Mouse (Mus musculus) cerebellum, adult 9-11 months (tissue): ENCODE data around the gene Rab43.

ENCODE experiments used
- DNase-seq: peaks from one replicate; pipeline ENCODE4 v3.0.0; 2022

Gene Rab43

DNA sequence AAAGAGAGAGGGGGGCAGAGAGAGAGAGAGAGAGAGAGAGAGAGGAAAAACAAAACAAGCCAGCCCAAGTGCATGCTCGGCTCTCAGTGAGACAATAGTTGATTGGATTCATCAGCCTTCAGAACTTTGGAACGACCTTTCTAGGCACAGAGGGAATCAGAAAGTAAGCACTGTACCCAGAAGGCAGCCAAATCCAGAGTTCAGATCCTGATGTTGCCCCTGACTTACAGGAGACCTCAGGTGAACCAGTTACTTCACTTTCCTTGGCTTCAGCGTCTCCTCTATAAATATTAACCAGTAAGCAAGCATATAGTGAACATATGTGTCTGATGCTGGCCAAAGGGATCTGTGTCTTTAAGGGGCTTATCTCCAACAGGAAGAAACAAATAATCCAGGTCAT lies 3.4 kb downstream of the Rab43 start:
- DNase-seq = no peak

DNA sequence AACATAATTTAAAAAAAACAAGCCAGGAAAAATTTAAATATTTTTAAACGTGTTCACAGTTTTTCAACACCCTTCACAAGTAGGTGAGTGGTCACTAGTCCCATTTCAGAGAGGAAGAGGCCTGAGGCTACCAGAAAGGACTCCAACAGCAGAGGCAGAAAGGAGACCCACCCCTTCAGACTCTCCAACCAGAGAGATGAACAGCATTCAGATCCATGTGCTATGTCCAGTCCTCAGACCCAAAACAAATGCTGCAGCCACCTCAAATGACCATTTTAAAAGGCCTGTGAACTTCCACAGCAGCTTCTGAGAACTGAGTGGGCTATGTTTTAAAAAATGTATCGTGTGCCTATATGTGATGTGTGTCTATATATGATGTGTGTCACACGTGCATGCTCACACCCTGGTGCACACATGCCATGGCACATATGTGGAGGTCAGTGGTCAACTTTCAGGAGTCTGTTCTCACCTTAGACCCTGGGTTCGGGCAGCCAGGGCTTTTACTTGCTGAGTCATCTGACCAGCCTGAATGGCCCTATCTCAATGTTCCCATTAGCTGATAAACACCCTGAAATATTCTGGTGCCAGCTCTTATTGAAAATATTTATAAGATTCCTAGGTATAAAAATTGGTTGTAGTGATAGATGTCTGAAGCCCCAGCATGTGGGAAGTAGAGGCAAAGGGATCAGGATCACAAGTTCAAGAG lies 4.1 kb downstream of the Rab43 start:
- no peak for DNase-seq

DNA sequence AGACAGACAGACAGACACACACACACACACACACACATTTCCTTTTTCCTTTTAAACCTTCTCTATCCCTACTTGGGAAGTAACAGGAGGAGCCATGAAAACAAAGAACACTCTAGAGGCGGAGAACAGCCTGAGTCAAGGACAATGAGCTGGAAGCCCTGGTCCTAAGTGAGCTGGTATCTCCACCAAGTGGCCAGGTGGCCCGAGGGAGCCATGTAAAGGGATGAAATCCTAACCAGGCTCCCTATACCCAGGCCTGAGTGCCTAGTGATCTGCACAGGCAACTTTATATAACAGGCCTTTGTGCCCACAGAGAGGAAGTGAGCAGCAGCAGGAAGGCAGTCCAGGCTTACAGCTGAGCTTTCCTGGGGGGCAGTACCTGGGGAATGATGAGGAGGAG lies 5.1 kb downstream of the Rab43 start:
- no peak for DNase-seq

DNA sequence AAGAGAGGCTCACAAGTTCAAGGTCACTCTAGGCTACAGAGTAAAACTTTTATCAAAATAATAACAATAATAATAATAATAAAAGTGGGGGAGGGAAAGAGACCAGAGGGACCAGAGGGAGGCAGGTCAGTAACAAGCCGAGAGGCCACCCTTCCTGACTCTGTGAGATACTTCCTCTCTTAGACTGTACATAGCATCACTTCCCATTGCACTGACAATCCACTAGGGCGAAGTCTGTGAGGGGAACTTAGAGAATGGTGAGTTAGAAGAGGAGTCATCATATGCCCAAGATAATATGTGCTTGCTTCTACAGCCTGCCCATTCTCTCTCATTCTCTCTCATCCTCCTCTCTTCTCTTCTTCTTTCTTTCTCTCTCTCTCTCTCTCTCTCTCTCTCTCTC lies 5.9 kb downstream of the Rab43 start:
- DNase-seq = no peak

DNA sequence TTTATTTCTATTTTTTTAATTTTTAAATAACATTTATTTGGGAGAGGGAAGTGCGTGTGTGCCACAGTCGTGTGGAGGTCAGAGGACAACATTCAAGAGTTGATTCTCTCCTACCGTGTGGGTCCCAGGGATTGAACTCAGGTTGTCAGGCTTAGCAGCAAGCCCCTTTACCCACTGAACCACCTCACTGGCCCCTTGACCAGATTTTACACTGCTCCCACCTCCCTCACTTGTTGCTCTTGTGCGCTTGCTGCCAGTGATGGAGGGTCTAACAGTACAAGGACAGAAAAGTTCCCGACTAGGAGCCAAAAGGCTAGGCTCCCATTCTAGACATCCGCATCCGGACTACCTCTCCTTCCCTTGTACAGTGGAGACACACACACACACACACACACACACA lies 6.5 kb downstream of the Rab43 start:
- DNase-seq = no peak

DNA sequence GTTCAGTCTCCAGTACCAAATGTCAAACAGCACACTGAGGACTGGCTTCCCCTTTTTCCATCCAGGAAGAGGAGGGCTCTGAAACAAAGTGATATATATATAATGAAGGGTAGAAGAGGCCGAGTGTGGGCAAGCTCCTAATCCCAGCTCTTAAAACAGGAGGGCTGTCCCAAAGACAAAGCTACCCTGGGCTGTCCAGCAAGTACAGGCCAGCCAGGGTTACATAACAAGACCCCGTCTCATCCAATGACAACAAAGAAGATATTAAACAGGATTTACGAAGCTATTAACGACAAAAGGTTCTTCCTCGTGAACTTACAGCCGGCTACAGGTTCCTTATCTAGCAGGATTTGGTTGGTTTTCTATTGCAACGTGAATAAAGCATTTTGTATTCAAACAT lies 7.1 kb downstream of the Rab43 start:
- DNase-seq = no peak

DNA sequence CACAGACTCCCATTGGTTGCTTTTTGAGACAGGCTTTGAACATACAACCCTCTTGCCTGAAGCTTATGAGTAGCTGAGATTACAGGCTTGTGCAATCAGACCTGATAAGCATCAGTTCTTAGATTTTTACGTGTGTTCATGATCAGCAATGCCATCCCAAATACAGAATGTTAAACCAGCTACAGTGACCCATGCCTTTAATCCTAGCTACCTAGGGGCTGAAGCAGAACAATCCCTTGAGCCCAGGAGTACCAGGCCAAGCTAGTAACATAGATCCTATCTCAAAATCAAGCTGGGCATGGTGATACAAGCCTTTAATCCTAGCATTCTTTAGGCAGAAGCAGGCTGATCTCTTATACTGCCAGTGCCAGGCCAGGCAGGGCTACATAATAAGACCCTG lies 7.9 kb downstream of the Rab43 start:
- no peak for DNase-seq

DNA sequence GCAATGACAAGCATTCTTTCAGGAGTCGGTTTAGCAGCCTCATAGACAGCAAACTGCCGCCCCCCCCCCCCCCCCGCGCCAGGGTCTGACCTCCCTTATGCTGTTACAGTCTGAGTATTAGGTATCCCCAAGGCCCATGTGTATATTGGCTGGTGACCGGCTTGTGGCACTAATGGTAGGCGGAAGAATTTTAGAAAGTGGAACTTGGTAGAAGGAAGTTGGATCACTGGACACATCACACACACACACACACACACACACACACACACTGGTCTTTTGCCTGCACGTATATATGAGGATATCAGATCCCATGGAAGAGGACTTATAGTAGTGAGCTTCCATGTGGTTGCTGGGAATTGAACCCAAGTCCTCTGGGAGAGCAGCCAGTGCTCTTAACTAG lies 9.5 kb downstream of the Rab43 start:
- no peak for DNase-seq

DNA sequence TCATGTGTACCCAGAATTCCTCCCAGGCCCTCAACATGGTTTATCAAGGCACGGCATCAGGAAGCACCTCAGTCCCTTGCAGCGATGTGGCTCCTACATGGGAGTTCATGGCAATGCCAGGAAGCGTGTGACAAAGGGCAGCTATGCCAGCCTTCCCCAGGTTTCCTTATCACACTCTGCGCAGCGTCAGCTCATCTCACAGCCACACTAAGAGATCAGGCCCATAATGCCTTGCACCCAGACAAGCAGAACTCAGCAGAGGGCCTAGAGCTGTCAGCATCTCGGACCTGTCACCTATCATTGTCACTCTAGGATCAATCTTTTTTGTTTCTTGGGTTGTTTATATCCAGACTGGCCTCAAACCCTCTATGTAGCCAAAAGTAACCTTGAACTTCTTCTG lies 12.4 kb downstream of the Rab43 start:
- no peak for DNase-seq

DNA sequence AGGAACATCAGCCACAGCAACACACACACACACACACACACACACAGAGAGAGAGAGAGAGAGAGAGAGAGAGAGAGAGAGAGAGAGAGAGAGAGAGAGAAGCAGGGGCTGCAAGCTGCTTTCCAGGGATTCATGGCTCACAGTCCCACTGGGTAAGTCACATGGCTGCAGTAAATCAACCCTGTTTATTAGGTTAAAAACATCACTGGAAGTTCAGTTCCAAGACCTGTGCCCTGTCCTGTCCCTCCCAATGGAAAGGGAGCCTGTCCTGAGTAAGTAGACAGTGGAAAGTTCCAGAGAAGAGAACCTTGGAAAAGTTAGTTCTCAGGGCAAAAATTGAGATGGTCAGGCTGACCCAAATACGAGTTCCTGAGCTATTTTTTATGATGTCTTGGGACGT lies 14.6 kb downstream of the Rab43 start:
- DNase-seq = no peak

DNA sequence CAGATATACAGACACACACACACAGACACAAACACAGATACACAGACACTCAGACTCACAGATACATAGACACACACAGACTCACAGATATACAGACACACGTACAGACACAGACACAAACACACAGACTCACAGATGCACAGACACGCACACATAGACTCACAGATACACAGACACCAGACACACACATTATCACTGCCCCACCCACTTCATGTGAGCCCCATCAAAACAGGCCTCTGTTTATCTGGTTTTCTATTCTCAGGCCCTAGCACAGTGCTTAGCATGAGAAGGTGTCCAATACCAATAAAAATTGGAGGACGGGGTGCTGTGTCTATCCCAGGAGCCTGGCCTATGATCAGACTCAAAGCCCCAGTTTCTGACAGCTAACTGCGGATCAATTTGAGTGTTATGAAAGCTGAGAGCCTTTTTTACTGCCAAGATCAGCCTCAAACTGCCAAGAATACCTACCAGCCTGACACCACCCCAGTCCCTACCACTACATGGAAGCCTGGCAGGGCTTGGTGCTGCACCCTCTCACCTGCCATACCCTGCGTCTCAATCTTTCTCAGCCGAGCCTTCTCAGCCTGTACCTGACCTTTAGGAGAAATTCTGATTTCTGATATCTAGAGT lies 15.6 kb downstream of the Rab43 start:
- DNase-seq = no peak

DNA sequence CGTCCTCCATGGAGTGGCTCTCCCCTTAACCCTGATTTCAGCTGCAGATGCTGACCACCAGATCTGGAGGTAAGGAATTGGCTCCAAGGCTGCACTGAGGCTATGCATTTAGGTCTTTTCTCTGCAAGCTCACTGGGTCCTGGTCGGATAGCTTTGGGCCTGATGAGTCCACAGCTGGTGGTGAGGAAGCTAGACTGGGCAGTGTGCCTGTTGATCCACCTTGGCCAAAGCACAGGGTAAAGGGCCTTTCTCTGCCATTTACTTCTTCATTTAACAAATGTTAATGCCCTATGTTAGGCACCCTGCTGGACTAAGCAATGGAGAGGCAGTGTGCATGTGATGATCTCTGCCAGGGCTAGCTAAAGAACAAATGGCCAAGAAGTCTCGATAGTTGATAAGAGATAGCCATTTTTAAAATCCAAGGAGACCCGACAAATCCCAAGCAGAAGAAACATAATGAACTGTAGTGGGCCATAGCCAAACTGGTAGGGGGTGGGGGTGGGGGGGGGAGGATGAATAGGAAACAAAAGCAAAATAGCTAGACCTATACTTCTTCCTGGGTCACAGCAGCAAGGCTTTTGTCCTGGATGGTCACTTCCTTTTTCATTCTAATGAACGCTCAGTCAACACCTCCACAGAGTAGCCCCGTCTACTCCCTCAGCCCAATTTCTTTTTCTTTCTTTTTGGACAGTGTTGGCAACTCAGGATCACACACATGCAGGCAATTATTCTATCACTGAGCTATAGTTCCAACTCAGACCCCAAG lies 16.4 kb downstream of the Rab43 start:
- peak; percentile 81 for DNase-seq

DNA sequence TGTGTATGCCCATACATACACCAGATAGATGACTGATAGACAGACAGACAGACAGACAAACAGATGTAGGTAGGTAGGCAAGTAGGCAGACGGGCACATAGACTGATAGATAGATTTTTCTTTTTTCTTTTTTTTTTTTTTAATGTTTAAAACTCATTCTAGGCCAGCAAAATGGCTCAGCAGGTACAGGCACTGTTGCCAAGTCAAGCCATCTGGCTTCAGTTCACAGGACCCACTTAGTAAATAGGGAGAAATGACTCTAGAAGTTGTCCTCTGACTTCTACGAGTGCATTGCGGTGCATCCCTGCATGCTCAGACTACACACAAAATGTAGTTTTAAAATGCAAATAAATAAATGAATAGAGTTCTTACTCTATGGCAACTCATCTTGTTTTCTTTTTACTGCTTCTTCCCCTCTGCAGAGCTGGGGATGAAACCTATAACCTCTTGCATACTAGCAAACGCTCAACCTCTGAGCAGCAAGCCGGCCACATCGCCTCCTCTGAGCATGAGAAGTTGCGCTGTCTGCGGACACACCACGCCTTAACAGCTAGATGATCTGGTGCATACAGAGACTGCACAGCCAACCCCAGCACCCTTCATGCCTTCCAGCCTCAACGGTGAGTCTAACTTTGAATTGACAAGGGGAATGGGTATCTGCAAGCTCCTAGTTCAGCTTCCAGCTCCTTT lies 18.0 kb downstream of the Rab43 start:
- peak; percentile 86 for DNase-seq

DNA sequence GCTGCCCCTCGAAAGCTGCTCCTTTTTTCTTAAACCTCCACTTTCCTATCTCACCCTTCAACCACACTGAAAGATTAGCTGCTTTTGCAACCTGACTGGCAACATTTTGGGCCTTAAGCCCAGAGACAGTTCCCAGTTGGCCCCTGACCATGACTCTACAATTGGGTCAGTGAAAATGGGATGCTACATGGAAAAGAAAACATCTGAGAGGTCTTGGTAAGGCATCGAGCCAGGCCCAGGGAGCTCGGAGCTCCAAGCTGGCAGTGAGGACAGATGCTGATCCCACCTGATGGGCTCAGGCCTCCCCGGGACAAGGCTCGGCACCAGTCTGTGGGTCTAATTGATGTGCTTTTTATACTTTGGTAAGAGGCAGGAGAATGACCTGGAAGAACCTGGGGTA lies 20.1 kb downstream of the Rab43 start:
- DNase-seq = peak; percentile 62

DNA sequence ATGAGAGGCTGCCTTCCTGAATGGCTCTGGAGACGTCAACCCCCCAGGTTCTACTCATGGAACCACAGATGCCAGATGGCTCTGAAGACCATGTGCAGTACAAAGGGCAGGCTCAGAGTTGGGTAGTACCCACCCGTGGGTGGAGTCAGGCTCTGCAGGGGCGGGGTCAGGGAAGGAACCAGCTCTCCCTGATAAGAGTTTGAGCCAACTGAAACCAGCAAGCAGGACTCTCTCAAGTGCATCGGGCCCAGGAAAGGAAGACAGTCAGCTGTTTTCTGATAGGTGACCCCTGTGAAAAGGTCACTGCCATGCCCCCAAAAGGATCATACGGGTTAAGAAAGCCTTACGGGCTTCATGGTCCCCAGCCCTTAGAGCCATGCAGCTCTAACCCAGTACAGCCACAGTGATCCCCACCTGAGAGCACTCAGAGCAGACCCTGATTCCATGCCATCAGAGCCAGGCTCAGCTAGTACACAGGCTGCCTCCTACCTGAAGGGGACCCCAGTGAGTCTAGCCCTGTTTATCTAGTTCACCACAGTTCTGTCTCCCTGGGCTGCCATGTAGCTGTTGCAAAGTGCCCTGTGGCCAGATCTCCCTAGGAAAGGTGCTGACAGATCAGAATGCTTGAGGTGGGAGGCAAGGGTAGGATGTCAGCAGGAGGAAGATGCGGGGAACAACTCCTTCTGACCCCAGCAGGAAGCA lies 21.0 kb downstream of the Rab43 start:
- DNase-seq = peak; percentile 59

DNA sequence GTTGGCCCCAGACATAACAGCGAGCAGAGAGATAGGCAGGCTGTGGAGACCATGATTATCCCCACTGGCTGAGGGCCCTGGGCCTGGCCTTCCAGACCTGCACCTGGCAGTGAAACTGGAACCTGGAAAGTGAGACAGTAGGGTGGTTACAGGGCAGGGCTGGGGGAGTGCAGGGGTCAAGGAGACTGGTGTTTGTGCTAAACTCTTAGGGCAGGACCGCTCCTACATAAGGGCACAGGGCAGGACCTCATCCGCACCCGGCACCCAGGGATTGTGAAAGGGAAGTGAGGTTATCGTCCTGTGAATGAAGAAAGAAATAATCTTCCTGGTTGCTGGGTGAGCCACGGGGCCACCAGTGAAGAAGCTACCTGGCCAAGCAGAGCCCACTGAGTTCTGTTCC lies 22.2 kb downstream of the Rab43 start:
- DNase-seq = no peak

DNA sequence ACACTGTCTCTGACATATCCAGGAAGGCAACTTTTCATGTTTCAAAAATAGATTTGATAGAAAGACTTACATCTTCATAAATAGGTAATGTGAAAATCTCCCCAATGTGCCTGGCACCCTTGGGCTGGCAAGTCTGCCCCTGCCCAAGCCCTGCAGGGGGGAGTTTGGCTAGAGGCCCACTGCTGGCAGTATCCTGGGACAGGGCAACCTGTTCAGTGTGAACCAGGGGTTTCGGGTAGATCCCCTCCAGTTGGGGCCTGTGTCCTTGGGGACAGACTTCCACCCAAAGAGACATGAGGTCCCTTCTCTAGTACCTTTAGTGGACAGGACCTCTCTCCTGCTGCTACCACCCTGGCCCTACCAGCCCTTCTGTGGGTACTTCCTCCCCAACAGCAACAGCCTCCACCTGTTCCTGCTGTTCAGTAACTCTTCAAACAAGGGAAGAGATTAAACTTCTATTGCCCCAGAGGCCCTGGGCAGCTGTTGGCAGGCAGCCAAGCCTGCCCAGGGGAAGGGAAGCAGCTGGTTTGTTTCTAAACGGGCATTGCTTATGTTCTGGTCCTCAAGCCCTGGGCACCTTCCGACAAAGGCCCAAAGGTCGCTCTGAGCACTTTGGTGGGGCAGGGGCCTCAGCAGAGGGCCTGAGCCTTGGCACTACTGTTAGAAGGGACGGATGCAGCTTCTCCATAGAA lies 22.9 kb downstream of the Rab43 start:
- DNase-seq = peak; percentile 41

DNA sequence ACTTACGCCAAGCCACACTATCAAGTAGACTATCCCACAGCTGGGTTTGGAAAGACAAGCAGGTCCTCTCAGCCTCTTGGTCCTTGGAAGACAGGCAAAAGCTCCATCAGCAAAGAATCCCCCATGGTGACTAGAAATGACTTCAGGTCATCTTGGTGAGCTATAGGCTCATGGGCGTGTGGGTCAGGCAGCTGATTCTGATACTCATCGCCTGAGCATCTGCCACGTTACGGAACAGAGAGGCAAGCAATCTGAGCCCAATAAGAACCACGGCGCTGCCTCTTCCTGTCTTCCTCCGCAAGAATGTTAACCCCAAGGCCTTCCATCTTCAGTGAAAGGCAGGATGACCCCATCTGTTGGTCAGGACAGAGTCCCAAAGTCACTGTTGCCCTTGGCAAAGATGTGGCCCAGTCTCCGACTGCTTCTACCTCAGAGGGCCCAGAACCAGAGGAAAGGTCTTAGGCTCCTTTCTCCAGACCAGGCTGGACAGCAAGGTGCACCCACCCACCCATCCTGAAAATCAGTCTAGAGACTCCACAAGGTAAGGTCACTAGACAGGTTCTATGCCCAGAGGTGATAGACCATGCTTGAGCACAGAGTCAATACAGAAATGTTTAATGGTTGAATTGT lies 23.6 kb downstream of the Rab43 start:
- DNase-seq = no peak

DNA sequence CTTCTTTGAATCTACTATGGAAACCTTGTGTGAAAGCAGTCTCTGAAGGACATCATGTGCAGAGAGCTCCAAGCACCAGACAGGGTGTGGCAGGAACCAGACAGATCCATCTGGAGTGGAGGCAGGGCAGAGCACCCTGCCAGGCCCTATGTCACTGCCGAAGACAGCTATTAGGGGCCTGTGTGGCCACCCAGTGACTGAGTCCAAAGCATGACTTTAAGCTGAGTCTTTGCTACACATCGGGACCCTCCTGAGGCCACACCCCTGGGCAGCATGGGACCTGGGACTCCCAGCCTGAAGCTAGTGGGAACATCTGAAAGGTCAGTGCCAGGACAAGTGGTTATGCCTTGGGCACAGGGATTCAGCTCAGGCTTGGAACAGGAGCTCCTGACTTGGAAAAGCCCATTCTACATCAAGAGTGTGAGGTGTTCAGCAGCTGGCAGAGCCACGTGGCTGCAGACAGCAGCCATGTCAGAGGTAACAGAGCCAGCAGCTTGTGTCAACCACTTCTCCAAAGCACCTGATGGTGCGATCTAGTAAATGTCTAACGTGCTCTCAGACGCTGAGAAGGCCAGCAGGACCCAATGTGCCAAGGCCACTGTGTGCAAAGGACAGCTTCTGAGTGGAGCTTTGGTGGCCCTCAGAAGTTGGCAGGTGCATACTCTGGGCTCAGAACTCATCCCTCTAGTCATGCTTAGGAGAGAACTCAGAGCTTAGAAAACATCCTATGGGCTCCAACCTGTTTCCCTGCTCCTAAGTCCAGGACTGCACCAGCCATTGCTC lies 24.7 kb downstream of the Rab43 start:
- no peak for DNase-seq

DNA sequence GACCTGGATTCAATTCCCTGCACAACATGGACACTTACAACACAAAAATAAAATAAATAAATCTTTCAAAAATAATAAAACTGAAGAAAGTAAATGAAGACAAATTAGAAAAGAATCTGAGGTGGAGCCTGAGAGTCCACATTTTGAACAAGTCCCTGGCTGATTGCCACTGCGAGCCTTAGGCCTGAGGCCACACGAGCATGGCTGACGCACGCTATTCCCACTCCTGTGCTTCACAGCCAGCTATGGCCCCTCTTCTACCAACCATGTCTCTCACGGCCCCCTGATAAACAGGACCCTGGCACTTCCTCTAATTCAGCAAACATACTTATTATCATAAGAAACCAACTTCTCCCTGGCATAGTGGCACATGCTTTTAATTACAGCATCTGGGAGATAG lies 25.3 kb downstream of the Rab43 start:
- no peak for DNase-seq

DNA sequence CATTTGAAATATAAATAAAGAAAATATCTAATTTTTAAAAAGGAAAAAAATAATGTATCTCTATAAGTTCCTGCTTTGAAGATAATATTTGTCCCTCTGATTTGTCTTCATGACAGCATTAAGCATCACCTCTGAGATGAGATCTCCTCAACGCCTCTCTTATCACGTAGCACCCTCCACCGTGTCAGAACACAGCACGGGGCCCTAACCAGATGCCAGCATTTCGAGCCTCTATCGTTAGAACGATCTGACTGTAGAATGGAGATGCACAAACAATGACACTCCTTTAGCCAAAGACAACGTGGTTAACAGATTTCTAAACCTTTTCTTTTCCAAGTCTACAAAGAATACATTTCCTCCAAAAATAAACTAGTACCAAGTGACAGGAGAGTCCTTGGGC lies 27.9 kb downstream of the Rab43 start:
- no peak for DNase-seq
